Mouse (Mus musculus): Measurements from ENCODE around the gene Metrnl. TPM values are rescaled to one million over a fixed set of nuclear protein-coding genes. Genes with fewer than 3 reads are reported as not detected.
"Not testable (repeated sequence)": the region's sequence is repeated elsewhere in the genome, so short reads cannot be mapped to it uniquely, and the experiment has no call there.

Metrnl gene
- total RNA-seq (2021), result 10 to 100 TPM; 13.8 to 16.8 TPM
- long read RNA-seq, experiment 1, transcript Metrnl-201 (4 exons, 1,401 nt), result major isoform, 7 of 10 reads
- long read RNA-seq, experiment 1, partial matches to known transcripts, result 0 of 10 reads
- long read RNA-seq, experiment 1, other reads (novel, unspliced or antisense), result 3 of 10 reads
- long read RNA-seq, experiment 2, transcript Metrnl-201 (4 exons, 1,401 nt), result major isoform, 22 of 27 reads
- long read RNA-seq, experiment 2, partial matches to known transcripts, result 0 of 27 reads
- long read RNA-seq, experiment 2, other reads (novel, unspliced or antisense), result 5 of 27 reads

DNA sequence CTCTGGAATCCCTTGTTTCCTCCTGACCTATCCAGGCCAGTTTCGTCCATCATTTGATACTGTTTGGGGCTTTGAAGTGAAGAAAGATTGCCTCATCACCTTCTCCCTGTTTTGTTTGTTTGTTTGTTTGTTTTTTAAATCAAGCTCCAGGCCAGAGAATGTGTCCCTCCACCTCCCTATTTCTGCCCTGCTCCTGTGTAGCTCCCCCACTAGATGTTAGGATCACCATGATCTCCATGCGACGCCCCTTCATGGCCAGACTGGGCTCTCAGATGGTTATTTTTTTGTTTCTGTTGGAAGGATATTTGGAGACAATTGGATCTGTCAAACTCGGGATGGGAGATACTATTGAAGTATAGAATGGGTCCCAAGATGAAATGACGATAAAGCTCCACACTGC lies at the start of gene Metrnl:
TSS of gene Metrnl (plus strand) at position 301 of the 400 bp plus-strand sequence.
- no peak for DNase-seq (ENCODE audit: low spot score in 2 of 2)

DNA sequence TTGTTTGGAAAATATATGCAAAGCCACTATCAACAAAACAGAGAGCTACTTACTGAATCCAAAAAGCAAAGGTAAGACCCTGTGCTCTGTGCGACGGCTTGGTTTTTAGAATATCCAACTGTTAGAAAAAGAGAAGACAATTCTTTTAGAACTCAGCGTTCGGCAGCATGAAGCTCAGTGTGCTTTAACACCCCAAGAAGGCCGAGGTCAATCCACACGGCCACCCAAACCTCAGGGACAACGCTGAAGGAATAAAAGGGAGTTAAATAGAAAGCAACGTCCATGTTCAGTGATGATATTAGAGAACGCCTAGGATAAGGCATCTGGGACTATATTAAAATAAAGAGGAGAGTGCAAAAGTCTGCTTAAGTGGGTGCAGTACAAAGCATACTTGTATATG lies 49.8 kb upstream of the Metrnl start:
- DNase-seq (ENCODE audit: low spot score in 2 of 2), result no peak

DNA sequence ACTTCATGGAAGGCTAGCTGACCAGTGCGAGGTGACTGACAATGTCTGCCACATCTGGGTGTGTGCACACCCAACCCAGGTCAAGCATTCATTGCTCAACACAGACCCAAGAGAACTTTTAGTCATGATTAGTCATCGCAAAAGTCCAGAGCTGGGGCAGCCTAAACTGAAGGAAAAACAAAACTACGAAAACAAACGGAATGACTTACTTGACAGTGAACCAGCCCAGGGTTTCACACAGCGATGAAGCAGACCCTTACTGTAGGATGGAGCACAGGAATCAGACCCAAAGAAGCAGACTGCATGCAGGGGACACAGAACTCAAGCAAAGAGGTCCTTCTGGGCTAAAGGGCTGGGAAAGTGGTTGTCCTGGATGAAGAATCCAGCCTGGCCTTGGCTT lies 49.4 kb upstream of the Metrnl start:
- no peak for DNase-seq (ENCODE audit: low spot score in 2 of 2)

- peak in 1 of 2 experiments; percentile 48 for DNase-seq (ENCODE audit: low spot score in 2 of 2)
Measured at GRCm38 (mm10) chr11:121652547-121653305, 48.6 kb upstream of the Metrnl start.

- no peak for DNase-seq (ENCODE audit: low spot score in 2 of 2)
Measured at GRCm38 (mm10) chr11:121653631-121654030, 47.7 kb upstream of the Metrnl start.

DNA sequence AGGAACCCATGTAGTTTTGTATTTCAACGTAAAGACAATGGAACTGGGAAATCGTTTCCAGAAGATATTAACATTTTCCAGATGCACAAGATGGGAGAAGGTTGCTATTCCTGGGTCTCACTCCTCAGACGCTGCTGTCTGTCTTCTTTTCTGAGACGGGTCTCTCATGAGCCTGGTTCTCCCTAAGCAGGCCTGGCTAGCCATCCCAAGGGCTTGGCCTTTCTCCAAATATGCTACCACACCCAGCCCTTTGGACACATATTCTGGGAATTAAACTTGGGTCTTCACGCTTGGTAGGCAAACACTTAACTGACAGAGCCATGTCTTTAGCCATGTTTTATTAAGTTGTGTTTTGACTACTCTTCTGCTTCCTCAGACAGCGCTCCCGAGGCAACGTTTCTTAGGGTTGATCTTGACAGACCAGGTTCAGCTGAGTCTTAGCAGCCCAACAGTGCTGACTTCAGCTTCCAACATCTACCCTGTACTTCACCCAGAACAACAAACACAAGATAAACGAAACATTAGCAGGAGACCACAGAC lies 46.9 kb upstream of the Metrnl start:
- no peak for DNase-seq (ENCODE audit: low spot score in 2 of 2)

- DNase-seq (ENCODE audit: low spot score in 2 of 2), result no peak
Measured at GRCm38 (mm10) chr11:121655166-121655806, 46.1 kb upstream of the Metrnl start.

DNA sequence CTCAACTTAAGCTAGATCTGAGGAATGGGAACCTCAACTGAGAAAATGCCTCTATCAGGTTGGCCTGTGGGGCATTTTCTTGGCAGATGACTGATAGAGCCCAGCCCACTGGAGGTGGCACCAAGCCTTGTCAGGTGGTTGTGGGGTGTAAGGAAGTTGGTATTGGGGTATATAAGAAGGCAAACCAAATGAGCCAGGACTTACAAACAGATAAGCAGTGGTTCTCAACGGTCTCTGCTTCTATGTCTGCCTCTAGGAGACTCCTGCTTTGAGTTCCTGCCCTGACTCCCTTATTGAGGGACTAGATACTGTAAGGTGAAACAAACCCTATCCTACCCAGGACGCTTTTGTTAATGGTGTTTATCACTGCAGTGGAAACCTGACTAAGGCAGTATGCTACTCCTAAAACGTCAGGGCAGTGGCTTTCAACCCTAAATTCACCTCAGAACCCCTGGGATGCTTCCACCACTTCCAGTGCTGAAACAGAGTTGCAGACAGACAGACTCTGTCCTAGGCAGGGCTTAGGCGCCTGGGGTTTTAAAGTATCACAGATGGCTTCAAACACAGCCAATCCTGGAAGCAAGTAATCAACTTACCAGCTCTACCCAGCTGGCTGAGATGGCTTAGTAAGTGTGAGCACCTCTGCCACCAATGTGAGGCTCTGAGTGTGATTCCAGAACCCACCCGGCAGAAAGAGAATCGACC lies 45.4 kb upstream of the Metrnl start:
- DNase-seq (ENCODE audit: low spot score in 2 of 2), result no peak

DNA sequence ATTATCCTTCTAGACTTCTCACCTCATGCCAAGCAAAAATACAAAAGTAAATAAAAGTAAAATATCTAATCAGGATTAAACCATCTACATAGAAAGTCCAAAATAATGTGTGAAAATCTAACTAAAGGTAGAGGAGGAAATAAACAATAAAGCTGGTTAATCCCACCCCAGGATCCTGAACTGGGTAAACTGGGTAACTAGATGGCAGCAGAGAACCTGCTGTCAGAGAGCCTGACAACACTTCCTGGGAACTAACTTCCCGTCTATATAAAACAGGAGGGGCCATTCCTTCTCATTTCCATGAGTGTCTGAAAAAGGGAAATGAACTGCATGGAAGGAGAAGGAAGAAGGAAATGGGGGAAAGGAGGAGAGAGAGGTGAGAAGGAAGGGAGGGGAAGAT lies 43.2 kb upstream of the Metrnl start:
- no peak for DNase-seq (ENCODE audit: low spot score in 2 of 2)

DNA sequence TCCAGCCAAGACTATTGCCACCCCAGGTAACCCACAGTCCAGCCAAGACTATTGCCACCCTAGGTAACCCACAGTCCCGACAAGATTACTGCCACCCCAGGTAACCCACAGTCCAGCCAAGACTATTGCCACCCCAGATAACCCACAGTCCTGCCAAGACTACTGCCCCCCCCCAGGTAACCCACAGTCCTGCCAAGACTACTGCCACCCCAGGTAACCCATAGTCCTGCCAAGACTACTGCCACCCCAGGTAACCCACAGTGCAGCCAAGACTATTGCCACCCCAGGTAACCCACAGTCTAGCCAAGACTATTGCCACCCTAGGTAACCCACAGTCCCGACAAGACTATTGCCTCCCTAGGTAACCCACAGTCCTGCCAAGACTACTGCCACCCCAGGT lies 40.7 kb upstream of the Metrnl start:
- not testable (repeated sequence) for DNase-seq (ENCODE audit: low spot score in 2 of 2)

- no peak for DNase-seq (ENCODE audit: low spot score in 2 of 2)
Measured at GRCm38 (mm10) chr11:121661116-121661515, 40.2 kb upstream of the Metrnl start.

DNA sequence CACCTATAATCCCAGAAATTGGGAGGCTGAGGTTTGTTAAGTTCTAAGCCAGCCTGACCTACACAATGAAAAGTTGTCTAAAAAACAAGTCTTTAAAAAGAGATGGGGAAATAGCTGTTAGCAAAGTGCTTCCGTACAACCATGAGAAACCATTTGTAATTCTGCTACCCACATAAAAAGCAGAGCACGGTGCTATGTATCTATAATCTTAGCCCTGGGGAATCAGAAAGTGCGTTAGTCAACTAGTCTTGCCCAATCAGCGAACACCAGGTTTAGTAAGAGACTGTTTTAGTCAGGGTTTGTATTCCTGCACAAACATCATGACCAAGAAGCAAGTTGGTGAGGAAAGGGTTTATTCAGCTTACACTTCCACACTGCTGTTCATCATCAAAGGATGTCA lies 33.8 kb upstream of the Metrnl start:
- DNase-seq (ENCODE audit: low spot score in 2 of 2), result no peak

DNA sequence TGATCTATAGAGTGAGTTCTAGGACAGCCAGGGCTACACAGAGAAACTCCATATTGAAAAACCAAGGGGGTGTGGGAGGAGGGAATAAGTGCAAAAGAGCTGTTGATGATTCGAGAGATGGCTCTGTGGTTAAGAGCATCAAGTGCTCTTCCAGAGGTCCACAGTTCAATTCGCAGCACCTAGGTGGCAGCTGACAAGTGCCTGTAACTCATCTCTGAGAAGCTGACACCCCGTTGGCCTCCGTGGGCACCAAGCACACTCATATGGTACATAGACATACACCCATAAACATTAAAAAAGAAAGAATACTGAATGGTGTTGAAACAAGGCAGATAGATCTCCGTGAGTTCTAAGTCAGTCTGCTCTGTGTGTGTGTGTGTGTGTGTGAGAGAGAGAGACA lies 32.6 kb upstream of the Metrnl start:
- DNase-seq (ENCODE audit: low spot score in 2 of 2), result no peak

- no peak for DNase-seq (ENCODE audit: low spot score in 2 of 2)
Measured at GRCm38 (mm10) chr11:121670926-121671325, 30.4 kb upstream of the Metrnl start.

- DNase-seq (ENCODE audit: low spot score in 2 of 2), result no peak
Measured at GRCm38 (mm10) chr11:121672312-121672989, 28.9 kb upstream of the Metrnl start.

DNA sequence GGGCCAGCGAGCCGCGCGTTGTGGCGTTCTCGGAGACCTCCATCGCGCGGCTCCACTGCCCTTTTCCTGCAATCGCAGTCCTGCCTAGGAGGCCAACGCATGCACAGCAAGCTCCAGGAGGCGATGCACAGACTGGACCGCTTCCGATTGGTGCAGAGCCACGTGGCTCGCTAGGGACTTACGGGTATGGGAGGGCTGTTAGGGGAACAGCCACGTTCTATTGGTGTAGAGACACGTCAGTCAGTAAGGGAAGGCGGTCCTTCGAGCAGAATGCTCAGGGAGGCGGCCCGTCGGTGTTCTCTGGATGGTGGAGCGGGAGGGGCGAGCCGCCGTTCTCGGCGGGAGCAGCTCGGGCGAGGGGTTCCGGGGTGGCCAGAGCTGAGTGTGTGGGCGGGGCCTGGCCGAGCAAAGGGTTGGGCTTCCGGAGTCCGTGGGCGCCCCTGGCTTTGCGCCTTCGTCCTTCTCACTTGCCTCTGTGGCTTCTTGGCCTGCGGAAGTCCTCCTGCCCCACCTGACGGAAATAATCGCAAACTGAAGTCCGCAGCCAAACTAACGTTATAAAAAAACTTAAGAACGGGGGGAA lies 28.3 kb upstream of the Metrnl start, which contains the start of gene B3gntl1:
TSS of gene B3gntl1 (minus strand) at position 164 of the 583 bp plus-strand sequence.
- peak; percentile 94 to 95 for DNase-seq (ENCODE audit: low spot score in 2 of 2)

- DNase-seq (ENCODE audit: low spot score in 2 of 2), result no peak
Measured at GRCm38 (mm10) chr11:121673629-121674028, 27.7 kb upstream of the Metrnl start.

- DNase-seq (ENCODE audit: low spot score in 2 of 2), result no peak
Measured at GRCm38 (mm10) chr11:121676836-121677235, 24.5 kb upstream of the Metrnl start.

DNA sequence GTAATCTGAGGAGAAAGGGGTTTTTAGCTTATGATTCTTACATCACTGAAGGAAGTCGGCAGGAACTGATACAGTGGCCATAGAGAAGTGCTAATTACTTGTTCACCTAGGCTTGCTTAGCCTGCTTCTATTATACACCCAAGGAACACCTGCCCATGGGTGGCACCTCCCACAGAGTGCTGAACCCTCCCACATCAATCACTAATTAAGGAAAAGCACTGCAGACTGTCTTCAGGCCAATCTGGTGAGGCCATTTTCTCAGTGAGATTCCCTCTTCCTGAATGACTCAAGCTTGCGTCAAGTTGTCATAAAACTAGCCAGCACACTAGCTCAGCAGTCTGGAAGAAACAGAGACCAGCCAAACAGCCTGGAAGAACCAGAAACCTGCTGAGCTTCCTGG lies 21.8 kb upstream of the Metrnl start:
- DNase-seq (ENCODE audit: low spot score in 2 of 2), result no peak

- DNase-seq (ENCODE audit: low spot score in 2 of 2), result no peak
Measured at GRCm38 (mm10) chr11:121680750-121681149, 20.6 kb upstream of the Metrnl start.

Data from adrenal gland, postnatal 4 days (tissue).